Mouse (Mus musculus) adrenal gland, postnatal 10 days (tissue): Measurements from ENCODE around the gene Tmem38a. TPM values are rescaled to one million over a fixed set of nuclear protein-coding genes. Genes with fewer than 3 reads are reported as not detected.
A peak's percentile ranks its signal among the peaks of the same experiment; 100 is the strongest.

Source experiments
- DNase-seq: peaks from one replicate; pipeline ENCODE4 v3.0.0; 2021; ENCODE audit warnings: mixed read lengths
- long read RNA-seq, 2 experiments: library from polyadenylated mRNA; stranded (forward); transcript quantifications; one replicate each; pipeline ENCODE4 v2.0.0; 2021
- total RNA-seq, 2 experiments: library from RNA; stranded (reverse); gene quantifications; 2 replicates each; pipeline ENCODE4 v1.2.3; 2021

Gene Tmem38a
- 10 to 100 TPM; 25.7 to 71.4 TPM for total RNA-seq
- long read RNA-seq, experiment 1, transcript Tmem38a-201 (6 exons, 2,124 nt): major isoform, 33 of 44 reads
- long read RNA-seq, experiment 1, partial matches to known transcripts: 7 of 44 reads
- long read RNA-seq, experiment 1, other reads (novel, unspliced or antisense): 3 of 44 reads
- long read RNA-seq, experiment 2, transcript Tmem38a-201 (6 exons, 2,124 nt): major isoform, 32 of 41 reads
- long read RNA-seq, experiment 2, partial matches to known transcripts: 4 of 41 reads
- long read RNA-seq, experiment 2, other reads (novel, unspliced or antisense): 4 of 41 reads

- peak; percentile 89 for DNase-seq
Measured at GRCm38 (mm10) chr8:72571611-72572473, at the start of gene Tmem38a. Tmem38a (plus strand) TSS chr8:72572055.

DNA sequence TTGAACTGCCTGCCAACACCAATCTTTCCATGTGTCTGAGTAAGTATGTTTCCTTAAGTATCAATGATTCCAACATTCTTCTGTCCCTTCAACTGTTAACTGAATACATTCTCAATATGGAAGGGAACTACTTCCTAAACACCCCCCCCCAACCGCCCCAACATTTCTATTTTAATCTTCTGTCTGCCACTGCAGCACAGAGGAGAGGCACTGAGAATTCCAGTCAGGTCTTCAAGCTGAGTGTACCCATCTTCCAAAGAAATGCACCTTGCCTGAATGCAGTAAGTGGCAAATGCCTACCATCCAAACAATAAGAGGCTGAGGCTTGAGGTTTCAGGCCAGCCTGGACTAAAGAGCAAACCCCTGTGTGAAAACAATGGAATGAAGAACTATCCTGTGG is 39.8 kb upstream of the Tmem38a start:
- no peak for DNase-seq

- no peak for DNase-seq
Measured at GRCm38 (mm10) chr8:72534888-72535287, 37.0 kb upstream of the Tmem38a start.

GRCm38 (mm10) chr8:72539234-72539633 is 32.6 kb upstream of the Tmem38a start:
- no peak for DNase-seq

DNA sequence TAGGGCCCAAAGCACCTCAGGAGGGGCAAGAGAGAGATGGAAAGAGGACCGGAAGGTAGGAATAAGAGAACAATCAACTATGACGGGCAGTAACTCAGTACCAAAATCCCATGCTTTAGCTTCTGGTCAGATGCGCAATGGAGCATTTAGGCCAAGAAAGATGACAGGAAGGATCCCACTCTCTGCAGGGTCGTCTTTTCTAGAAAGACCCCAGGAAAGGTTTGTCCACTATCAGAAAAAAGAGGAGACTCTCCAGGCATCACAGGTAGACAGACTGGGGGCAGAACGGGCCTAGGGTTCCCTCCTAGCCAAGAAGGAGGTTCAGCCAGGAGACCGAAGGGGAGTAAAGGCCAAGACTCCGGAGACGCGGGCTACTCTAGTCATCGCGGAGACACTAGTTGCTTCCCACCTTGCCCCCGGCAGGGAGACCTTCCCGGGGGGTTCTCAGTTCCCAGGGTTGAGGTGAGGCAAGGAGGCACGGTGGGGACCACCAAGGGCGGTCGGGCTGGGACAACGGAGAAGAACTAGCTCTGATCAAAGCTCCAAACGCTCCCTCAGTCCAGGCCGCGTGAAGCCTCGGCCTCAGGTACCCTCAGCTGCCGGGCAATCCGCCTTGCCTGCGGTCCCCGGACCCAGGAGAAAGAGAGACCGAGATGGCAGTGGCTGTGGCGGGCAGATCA is 24.6 kb upstream of the Tmem38a start:
- no peak for DNase-seq

DNA sequence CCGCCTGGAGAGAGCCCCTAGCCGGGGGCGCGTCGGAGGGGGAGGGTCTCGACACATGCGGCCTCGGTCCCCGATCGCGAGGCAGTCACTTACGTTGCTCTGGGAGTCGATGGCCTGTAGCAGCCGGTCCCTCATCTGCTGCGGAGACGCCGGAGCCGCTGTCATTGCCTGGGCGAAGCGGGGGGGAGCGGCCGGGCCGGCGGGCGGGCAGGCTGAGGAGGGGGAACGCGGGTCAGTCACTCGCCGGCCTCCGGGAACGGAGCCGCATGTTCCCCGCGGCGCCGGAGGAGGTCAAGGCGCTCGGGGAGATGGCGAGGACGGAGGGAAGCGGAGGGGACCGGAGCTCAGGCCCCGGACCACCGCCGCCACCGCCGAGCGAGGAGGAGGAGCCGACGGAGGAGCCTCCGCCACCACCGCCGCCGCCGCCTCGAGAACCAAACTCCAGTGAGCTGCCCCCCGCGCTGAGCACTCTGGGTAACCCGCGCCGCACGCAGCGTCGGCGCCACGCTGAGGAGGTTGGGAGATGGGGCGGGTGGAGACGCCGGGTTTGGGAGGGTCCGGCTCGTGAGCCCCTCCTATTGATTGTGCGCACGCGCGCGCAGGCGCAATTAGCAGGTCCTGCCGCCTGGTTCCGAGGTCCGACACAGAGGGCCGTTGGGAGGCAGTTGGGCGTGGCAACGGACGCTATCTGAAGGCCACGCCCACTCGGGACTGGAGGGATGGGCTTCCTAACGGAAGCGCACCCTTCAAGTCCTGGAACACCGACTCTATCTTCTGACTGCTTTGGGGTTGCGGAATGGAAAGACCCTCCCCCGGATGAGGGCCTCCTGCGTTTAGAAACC is 23.8 kb upstream of the Tmem38a start, which contains the start of gene Med26:
TSS of gene Med26 (minus strand) at position 469 of the 842 bp plus-strand sequence.
- DNase-seq: peak; percentile 97

DNA sequence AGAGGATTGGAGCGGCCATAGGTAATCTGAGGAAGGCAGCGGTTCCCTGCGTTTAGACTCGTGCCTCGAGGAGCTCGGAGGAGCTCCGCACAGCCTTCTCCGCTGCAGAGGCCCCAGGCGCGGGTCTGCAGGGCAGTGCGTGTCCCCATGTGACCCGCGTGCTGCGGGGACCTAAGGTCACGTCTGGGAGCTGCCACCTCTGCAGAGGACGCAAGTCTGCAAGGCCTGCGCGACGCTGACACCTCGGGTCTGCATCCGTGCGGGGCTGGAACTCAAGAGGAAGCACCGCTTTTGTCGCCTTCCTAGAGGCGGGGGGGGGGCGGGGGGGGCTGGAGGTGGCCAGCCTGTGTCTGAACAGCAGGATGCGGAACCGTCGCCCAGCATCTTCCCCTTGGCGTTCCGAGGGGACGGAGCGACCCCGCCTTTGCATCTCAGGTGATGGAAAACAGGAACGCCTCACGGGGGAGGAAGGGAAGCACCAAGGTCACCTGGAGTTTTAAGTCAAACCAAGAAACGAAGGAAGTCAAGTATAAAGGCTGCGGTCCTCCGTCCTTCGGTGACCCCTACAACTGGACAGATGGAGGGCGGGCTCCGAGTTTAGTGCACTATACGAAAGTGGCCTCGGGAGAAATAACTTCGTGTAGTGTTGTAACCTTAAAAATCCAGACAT is 23.1 kb upstream of the Tmem38a start:
- no peak for DNase-seq

DNA sequence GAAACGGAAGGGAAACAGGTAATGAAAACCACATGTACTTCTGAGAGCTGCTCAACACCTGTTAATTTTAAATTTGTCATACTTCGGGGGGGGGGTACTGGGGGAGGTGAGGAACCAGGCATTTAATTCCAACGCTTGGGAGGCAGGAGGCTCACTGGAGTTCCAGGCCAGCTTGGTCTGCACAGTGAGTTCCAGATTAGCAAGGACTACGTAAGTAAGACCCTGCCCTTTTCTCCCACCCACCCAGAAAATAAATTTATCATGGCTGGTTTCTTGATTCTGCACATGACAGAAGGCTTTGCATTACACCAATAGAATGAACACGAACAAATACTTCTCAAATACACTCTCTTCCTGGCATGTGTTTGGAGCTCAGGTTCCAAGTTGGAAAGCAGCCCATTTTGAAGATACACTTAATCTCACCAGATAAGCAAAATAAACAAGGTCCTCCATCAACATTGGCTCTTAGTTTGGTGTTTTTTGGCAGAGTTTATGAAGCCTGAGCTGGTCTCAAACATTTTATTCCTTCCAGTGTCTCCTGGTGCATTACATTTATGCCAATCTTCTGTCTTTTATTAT is 22.5 kb upstream of the Tmem38a start:
- peak; percentile 29 for DNase-seq

DNA sequence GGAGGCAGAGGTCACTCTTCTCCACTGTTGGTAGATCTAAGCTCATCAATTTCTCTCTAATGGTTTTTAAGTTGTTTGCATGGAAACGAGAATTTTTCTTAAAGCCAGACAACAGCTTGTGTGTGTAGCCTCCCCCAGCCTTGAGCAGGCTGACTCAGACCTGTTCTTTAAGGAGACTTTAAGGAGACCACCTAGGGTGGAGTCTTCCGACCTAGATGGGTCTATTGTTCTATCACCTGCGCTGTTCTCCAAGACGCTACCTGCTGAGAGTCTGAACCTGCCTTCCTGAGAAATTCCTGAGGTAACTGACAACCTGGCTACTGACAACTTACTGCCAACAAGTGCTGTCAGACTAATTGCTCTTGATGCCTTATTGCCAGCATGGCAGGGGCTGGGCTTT is 16.1 kb upstream of the Tmem38a start:
- DNase-seq: no peak

- DNase-seq: no peak
Measured at GRCm38 (mm10) chr8:72561111-72561689, 10.7 kb upstream of the Tmem38a start.

DNA sequence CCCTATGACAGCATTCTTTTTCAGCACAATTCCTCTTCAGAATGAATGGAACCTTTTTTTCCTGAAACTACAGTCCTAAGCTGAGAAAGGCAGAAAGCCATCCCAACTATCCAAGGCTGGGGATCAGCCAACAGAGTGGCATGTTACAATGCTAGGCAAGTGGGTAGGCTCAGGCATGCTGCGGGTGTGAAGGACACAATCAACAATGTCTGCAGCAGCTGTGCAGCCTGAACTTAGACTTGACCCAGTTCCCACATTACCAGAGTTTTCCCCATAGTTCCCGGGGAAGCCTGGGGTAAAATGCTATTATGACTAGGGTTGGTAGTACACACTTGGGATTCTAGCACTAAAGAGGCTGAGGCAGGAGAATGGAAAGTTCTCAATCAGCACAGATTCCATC is 5.9 kb upstream of the Tmem38a start:
- DNase-seq: no peak

DNA sequence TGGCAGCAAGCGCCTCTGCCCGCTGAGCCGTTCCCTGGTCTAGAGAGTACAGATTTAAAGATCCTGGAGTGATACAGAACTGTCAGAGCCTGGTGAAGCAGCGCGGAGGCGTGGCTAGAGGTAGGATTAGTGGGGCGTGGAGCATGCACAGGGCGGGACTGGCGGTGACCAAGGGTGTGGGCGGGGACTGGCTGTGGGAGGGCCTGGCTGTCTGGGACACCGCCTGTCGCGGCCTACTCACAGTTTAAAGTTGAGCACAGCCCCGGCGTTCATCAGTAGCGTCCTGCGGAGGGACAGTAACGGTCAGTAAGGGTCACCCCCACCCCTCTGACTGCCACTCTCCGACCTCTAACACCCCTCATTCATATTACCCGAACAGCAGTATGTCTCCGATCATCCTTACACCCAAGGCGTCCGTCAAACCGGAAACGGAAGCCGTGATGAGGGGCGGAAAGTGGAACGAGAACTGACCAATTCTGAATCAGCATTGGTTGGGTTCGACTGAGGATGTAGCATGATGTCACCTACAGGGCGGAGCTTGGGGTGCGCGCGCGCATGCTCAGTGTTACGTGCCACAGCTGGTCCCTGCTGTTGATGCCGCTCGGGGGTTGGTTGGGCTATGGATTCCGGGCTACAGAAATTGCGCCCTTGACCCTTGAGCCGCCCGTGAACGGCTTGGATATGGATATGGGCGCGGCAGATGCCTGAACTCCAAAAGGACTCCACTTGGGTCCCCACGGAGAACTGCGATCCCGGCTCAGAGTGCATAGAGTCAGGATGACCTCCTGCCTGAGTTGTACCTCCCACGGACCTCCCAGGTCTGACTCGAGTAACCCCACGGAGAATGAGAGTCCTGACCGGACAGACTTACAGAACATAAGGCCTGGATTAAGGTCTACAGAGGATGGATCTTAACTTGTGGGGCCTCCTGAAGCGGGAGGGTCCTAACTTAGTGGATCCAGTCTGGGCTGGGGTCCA is 933 bp upstream of the Tmem38a start, which contains the start of gene Smim7:
TSS of gene Smim7 (minus strand) at position 456 of the 978 bp plus-strand sequence.
- peak; percentile 99 for DNase-seq

- no peak for DNase-seq
Measured at GRCm38 (mm10) chr8:72572507-72572906, 652 bp downstream of the Tmem38a start.

DNA sequence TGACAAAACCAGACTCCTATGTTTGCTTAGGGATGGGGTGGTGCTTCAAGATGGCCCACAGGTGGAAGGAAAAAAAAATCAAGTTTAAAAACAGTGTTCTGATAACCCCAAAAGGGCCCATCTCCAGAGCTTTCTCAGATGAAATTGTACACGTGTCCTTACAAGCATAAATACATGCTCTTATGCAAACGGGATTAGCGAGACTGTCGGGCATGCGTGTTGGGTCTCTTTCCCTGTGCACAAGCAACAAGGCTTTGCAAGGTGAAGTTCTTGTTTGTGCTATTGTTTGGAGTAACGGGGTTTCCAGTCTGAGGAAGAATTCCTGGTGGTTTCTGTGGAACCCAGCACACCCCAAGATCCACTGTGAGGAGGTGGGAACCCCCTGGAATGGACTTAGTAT is 1.6 kb downstream of the Tmem38a start:
- DNase-seq: no peak

DNA sequence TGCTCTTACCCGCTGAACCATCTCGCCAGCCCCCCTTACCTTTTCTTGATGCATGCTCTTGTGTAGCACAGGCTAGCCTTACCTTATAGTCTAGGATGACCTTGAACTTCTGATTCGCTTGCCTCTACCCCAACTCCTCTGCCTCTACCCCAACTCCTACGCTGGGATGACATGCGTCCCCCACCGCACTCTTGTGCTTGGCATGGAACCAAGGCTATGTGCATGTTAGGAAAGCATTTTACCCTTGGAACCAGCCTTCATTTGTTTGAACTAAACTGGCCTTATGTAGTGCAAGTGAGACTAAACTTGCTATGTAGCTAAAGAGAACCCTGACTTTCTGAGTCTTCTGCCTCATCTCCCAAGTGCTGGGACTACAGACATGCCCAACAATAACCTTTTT is 4.1 kb downstream of the Tmem38a start:
- peak; percentile 29 for DNase-seq

- no peak for DNase-seq
Measured at GRCm38 (mm10) chr8:72577266-72577665, 5.4 kb downstream of the Tmem38a start.

DNA sequence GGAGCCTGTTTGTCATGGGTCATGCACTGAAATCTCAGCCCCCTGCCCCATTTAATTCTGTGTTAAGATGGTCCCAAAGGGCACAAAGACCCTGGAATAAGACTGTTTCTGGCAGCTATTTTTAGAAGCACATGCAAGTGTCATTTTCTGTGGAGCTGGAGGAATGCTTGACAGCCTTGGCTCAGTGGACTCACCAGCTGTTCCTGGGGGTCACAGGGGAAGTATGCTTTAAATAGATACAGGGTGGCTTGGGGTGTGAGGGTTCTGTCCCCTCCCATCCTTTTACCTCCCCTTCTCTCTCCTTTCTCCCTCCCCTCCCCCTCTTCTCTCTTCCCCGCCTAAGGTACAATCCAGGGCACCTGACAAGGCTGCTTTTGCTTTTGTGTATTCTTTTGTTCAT is 6.1 kb downstream of the Tmem38a start:
- DNase-seq: no peak

DNA sequence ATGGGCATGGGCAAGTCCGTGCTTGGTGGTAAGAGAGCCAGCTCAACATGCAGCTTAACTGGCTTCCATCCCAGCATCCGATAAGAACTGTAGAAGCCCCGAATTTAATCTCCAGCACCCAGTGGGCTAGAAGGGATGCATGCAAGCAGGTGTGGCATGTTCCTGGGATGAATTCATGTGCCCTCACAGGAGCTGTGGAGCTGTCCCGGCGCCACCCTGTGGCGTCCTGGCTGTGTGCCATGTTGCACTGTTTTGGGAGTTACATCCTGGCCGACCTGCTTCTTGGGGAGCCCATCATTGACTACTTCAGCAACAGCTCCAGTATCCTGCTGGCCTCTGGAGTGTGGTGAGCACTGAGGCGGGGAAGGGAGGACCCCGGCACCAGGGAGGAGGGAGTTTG is 7.5 kb downstream of the Tmem38a start:
- DNase-seq: no peak
